Mouse (Mus musculus): Measurements from ENCODE around the gene V1rd19. TPM values are rescaled to one million over a fixed set of nuclear protein-coding genes. Genes with fewer than 3 reads are reported as not detected.
"Not testable (repeated sequence)": the region's sequence is repeated elsewhere in the genome, so short reads cannot be mapped to it uniquely, and the experiment has no call there.

The V1rd19 gene
- not detected in 2 replicates for polyA plus RNA-seq (2012; ENCODE audit: insufficient read depth, insufficient read length, low replicate concordance, missing spikeins)

- no peak within 1 kb of the TSS for H3K4me3 ChIP-seq (ENCODE audit: insufficient read depth, low read depth, low read length)
- H3K27ac ChIP-seq (ENCODE audit: insufficient read depth, low read depth, low read length), result no peak within 1 kb of the TSS
- WGBS, result 68% methylated on average over 2 of the region's 2 CpGs
- TF ChIP-seq POLR2A (IDR thresholded peaks at IDR 0.05; ENCODE audit: insufficient read depth, low read depth, low read length) (no peak), CTCF (IDR thresholded peaks at IDR 0.05; ENCODE audit: insufficient read depth, low read depth, low read length) (no peak)
- H3K4me1 ChIP-seq (ENCODE audit: control insufficient read depth, insufficient read depth, low read length), result no peaks in the 10 kb centered on the region
These were observed at the start of gene V1rd19 for GRCm38 (mm10) chr7:24001391-24001790. V1rd19 (plus strand) TSS chr7:24001691.

DNA sequence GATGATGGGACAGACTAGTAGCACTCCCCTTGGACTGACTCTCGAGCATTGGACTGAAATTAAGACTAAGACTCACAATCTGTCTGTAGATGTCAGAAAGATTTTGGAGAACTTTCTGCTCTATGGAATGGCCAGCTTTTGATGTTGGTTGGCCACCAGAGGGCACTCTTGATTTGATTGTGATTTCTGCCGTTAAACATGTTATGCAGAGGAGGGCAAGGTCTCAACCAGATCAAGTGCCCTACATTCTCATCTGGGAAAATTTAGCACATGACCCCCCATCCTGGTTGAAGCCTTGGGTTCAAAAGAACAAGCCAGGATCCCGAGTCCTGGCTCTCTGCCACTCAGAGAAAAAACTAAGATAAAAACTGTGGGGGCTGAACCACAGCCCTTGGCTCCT is 33.4 kb upstream of the V1rd19 start:
- not testable (repeated sequence) for H3K27ac ChIP-seq (ENCODE audit: insufficient read depth, low read depth, low read length); H3K4me1 ChIP-seq (ENCODE audit: control insufficient read depth, insufficient read depth, low read length); H3K4me3 ChIP-seq (ENCODE audit: insufficient read depth, low read depth, low read length)
- 43% methylated on average over 3 of the region's 3 CpGs for WGBS

DNA sequence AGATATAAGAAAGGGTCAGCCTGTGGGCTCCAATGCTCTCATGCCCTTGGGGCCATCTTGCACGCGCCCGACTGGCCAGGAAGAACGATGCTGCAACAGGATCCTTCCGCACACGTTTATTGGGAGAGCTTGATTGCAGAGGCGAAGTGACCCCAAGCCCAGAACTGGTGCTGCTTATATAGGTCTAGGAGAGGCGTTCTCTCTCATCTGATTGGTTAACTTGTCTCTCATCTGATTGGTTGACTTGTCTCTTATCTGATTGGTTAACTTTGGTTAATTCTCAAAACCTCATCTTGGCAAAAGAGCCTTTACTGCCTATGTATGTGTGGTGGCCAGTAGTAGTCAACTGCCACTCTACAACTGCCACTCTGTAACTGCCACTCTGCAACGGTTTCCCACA is 27.2 kb upstream of the V1rd19 start, which contains the start of gene Vmn1r181:
Vmn1r181 (plus strand) TSS at position 301 of the 400 bp plus-strand sequence.
- not testable (repeated sequence) for H3K4me1 ChIP-seq (ENCODE audit: control insufficient read depth, insufficient read depth, low read length); H3K4me3 ChIP-seq (ENCODE audit: insufficient read depth, low read depth, low read length); H3K27ac ChIP-seq (ENCODE audit: insufficient read depth, low read depth, low read length)
- 87% methylated on average over 9 of the region's 9 CpGs for WGBS

- no peak within 1 kb of the TSS for H3K4me3 ChIP-seq (ENCODE audit: insufficient read depth, low read depth, low read length)
- TF ChIP-seq POLR2A (IDR thresholded peaks at IDR 0.05; ENCODE audit: insufficient read depth, low read depth, low read length) (no peak), CTCF (IDR thresholded peaks at IDR 0.05; ENCODE audit: insufficient read depth, low read depth, low read length) (no peak)
- 71% methylated on average over 4 of the region's 4 CpGs for WGBS
- H3K27ac ChIP-seq (ENCODE audit: insufficient read depth, low read depth, low read length), result no peak within 1 kb of the TSS
- H3K4me1 ChIP-seq (ENCODE audit: control insufficient read depth, insufficient read depth, low read length), result no peaks in the 10 kb centered on the region
These were observed 51.3 kb downstream of the V1rd19 start, which contains the start of gene Vmn1r183 for GRCm38 (mm10) chr7:24052660-24053304. Vmn1r183 (plus strand) TSS chr7:24053254.

Other genes starting within 250 kb of the V1rd19 start
- gene Vmn1r174, start 249.4 kb upstream of the V1rd19 start, polyA plus RNA-seq (2012; ENCODE audit: insufficient read depth, insufficient read length, low replicate concordance, missing spikeins), result not detected in 2 replicates
- not detected in 2 replicates for gene Vmn1r175, start 191.0 kb upstream of the V1rd19 start, polyA plus RNA-seq (2012; ENCODE audit: insufficient read depth, insufficient read length, low replicate concordance, missing spikeins)
- not detected in 2 replicates for gene Vmn1r176, start 164.3 kb upstream of the V1rd19 start, polyA plus RNA-seq (2012; ENCODE audit: insufficient read depth, insufficient read length, low replicate concordance, missing spikeins)
- not detected in 2 replicates for gene Vmn1r177, start 135.2 kb upstream of the V1rd19 start, polyA plus RNA-seq (2012; ENCODE audit: insufficient read depth, insufficient read length, low replicate concordance, missing spikeins)
- not detected in 2 replicates for gene Vmn1r178, start 109.7 kb upstream of the V1rd19 start, polyA plus RNA-seq (2012; ENCODE audit: insufficient read depth, insufficient read length, low replicate concordance, missing spikeins)
- gene Vmn1r179, start 74.7 kb upstream of the V1rd19 start, polyA plus RNA-seq (2012; ENCODE audit: insufficient read depth, insufficient read length, low replicate concordance, missing spikeins), result not detected in 2 replicates
- gene Vmn1r180, start 51.1 kb upstream of the V1rd19 start, polyA plus RNA-seq (2012; ENCODE audit: insufficient read depth, insufficient read length, low replicate concordance, missing spikeins), result not detected in 2 replicates
- not detected in 2 replicates for gene Vmn1r181, start 27.1 kb upstream of the V1rd19 start, polyA plus RNA-seq (2012; ENCODE audit: insufficient read depth, insufficient read length, low replicate concordance, missing spikeins)
- not detected in 2 replicates for gene Vmn1r183, start 51.6 kb downstream of the V1rd19 start, polyA plus RNA-seq (2012; ENCODE audit: insufficient read depth, insufficient read length, low replicate concordance, missing spikeins)
- not detected in 2 replicates for gene Zfp180, start 80.2 kb downstream of the V1rd19 start, polyA plus RNA-seq (2012; ENCODE audit: insufficient read depth, insufficient read length, low replicate concordance, missing spikeins)
- not detected in 2 replicates for gene Zfp112, start 110.6 kb downstream of the V1rd19 start, polyA plus RNA-seq (2012; ENCODE audit: insufficient read depth, insufficient read length, low replicate concordance, missing spikeins)
- not detected in 2 replicates for gene Zfp235, start 132.5 kb downstream of the V1rd19 start, polyA plus RNA-seq (2012; ENCODE audit: insufficient read depth, insufficient read length, low replicate concordance, missing spikeins)
- gene Zfp114, start 173.4 kb downstream of the V1rd19 start, polyA plus RNA-seq (2012; ENCODE audit: insufficient read depth, insufficient read length, low replicate concordance, missing spikeins), result not detected in 2 replicates
- not detected in 2 replicates for gene Zfp111, start 209.8 kb downstream of the V1rd19 start, polyA plus RNA-seq (2012; ENCODE audit: insufficient read depth, insufficient read length, low replicate concordance, missing spikeins)
- gene Zfp109, start 235.9 kb downstream of the V1rd19 start, polyA plus RNA-seq (2012; ENCODE audit: insufficient read depth, insufficient read length, low replicate concordance, missing spikeins), result not detected in 2 replicates